Mouse (Mus musculus) stomach, postnatal 0 days (tissue): ENCODE results near the gene Rpl7l1. TPM values are rescaled to one million over a fixed set of nuclear protein-coding genes. Genes with fewer than 3 reads are reported as not detected.
A peak's percentile ranks its signal among the peaks of the same experiment; 100 is the strongest.

ENCODE experiments used
- ATAC-seq: fragments of 200-750 bp; cut with Nextera tagmentation; 2 replicates; pipeline ENCODE4 v1.8.0; 2017; ENCODE audit not compliant: low FRiP score, low TSS enrichment
- DNase-seq: peaks from one replicate; pipeline ENCODE4 v3.0.0-alpha.2; 2016; ENCODE audit warnings: low spot score
- H3K27ac ChIP-seq: fragments of 300-500 bp; sonication (generic); replicated peaks from 2 replicates; pipeline ENCODE4 v1.5.1; 2014; ENCODE audit warnings: mild to moderate bottlenecking, control low read depth
- H3K27me3 ChIP-seq: fragments of 300-500 bp; sonication (generic); 2 replicates; pipeline ENCODE4 v1.6.1; 2014; ENCODE audit warnings: low read length; ENCODE audit not compliant: control insufficient read depth, insufficient read depth
- H3K36me3 ChIP-seq: fragments of 300-500 bp; sonication (generic); 2 replicates; pipeline ENCODE4 v1.6.1; 2014; ENCODE audit warnings: low read length, mixed read lengths; ENCODE audit not compliant: control insufficient read depth, insufficient read depth
- H3K4me1 ChIP-seq: fragments of 300-500 bp; sonication (generic); replicated peaks from 2 replicates; pipeline ENCODE4 v1.6.1; 2014; ENCODE audit warnings: antibody characterized with exemption; ENCODE audit not compliant: control insufficient read depth, insufficient read depth
- H3K4me2 ChIP-seq: fragments of 300-500 bp; sonication (generic); replicated peaks from 2 replicates; pipeline ENCODE4 v1.6.1; 2014; ENCODE audit warnings: low read depth, mild to moderate bottlenecking, control low read depth, moderate library complexity
- H3K4me3 ChIP-seq: fragments of 300-500 bp; sonication (generic); 2 replicates; pipeline ENCODE4 v1.5.1; 2014; ENCODE audit warnings: low read depth, low read length, control low read depth
- H3K9ac ChIP-seq: fragments of 300-500 bp; sonication (generic); 2 replicates; pipeline ENCODE4 v1.6.1; 2014; ENCODE audit warnings: mild to moderate bottlenecking, low read length, control low read depth, mixed read lengths
- H3K9me3 ChIP-seq: fragments of 300-500 bp; sonication (generic); 2 replicates; pipeline ENCODE4 v1.6.1; 2016; ENCODE audit warnings: low read length; ENCODE audit not compliant: control insufficient read depth
- CTCF ChIP-seq: IDR thresholded peaks from 2 replicates; pipeline ENCODE4 v1.5.1; 2016; ENCODE audit warnings: antibody characterized with exemption, low read depth, mild to moderate bottlenecking, moderate library complexity
- EP300 ChIP-seq: optimal IDR thresholded peaks from 2 replicates; pipeline ENCODE3; 2016; ENCODE audit warnings: antibody characterized with exemption
- WGBS: fragments of 180-500 bp; shearing (Covaris S2); extraction: QIAGEN DNeasy Blood & Tissue Kit; methylation state at CpG from one replicate; pipeline ENCODE4 v1.1.7; 2014; 5-methylcytosine and 5-hydroxymethylcytosine counted together
- polyA plus RNA-seq: library from polyadenylated mRNA; unstranded; fragments of >200 nt; fragmentation: Nextera tagmentation; extraction: Ambion mirVana; gene quantifications from 2 replicates; pipeline ENCODE4 v1.2.1, GENCODE M21; 2015

Gene Rpl7l1
- 93.7 and 95.0 TPM in 2 replicates for polyA plus RNA-seq

- DNase-seq (peak; percentile 94), ATAC-seq (peak; percentile 95)
- Histone ChIP-seq H3K4me3 (peak within 1 kb of the TSS; percentile 70), H3K9ac (peak within 1 kb of the TSS; percentile 73), H3K4me2 (peak within 1 kb of the TSS; percentile 67), H3K27ac (peak within 1 kb of the TSS; percentile 92), H3K4me1 (no peaks in the 10 kb centered on the region), H3K27me3 (no peaks in the 10 kb centered on the region), H3K9me3 (no peaks in the 10 kb centered on the region), H3K36me3 (peaks cover 14% of the 10 kb centered on the region)
- TF ChIP-seq EP300 = no peak
- TF ChIP-seq CTCF = peak; percentile 81
- WGBS = 1% methylated on average over 44 of the region's 44 CpGs
Observed at GRCm38 (mm10) chr17:46782341-46783221, at the start of gene Rpl7l1. Rpl7l1 (minus strand) TSS chr17:46782672.

GRCm38 (mm10) chr17:46829856-46830535 is 47.5 kb upstream of the Rpl7l1 start:
- ATAC-seq (no peak), DNase-seq (no peak)
- H3K9me3 ChIP-seq = no peaks in the 10 kb centered on the region
- TF ChIP-seq EP300 = no peak
- no peak for TF ChIP-seq CTCF
- no peaks in the 10 kb centered on the region for H3K27me3 ChIP-seq
- no peak overlapping the region for H3K4me3 ChIP-seq
- no peak overlapping the region for H3K9ac ChIP-seq
- H3K27ac ChIP-seq = no peak overlapping the region
- H3K4me2 ChIP-seq = no peak overlapping the region
- whole genome bisulfite sequencing = 85% methylated on average over 11 of the region's 11 CpGs
- no peaks in the 10 kb centered on the region for H3K4me1 ChIP-seq
- H3K36me3 ChIP-seq = peaks cover 18% of the 10 kb centered on the region

GRCm38 (mm10) chr17:46828935-46829334 is 46.5 kb upstream of the Rpl7l1 start:
- H3K27me3 ChIP-seq = no peaks in the 10 kb centered on the region
- no peak overlapping the region for H3K9ac ChIP-seq
- H3K27ac ChIP-seq = no peak overlapping the region
- ATAC-seq (no peak), DNase-seq (no peak)
- TF ChIP-seq EP300 = no peak
- TF ChIP-seq CTCF = no peak
- no peak overlapping the region for H3K4me2 ChIP-seq
- no peaks in the 10 kb centered on the region for H3K9me3 ChIP-seq
- H3K4me1 ChIP-seq = no peaks in the 10 kb centered on the region
- WGBS = 88% methylated on average over 3 of the region's 3 CpGs
- no peak overlapping the region for H3K4me3 ChIP-seq
- peaks cover 24% of the 10 kb centered on the region for H3K36me3 ChIP-seq

- Histone ChIP-seq H3K27me3 (no peaks in the 10 kb centered on the region), H3K4me2 (no peak overlapping the region), H3K27ac (no peak overlapping the region), H3K9ac (no peak overlapping the region), H3K4me1 (no peaks in the 10 kb centered on the region), H3K4me3 (no peak overlapping the region), H3K9me3 (no peaks in the 10 kb centered on the region), H3K36me3 (peaks cover 27% of the 10 kb centered on the region)
- WGBS = 92% methylated on average over 8 of the region's 8 CpGs
- ATAC-seq = no peak
- no peak for TF ChIP-seq EP300
- TF ChIP-seq CTCF = no peak
- no peak for DNase-seq
Observed at GRCm38 (mm10) chr17:46823091-46823490, 40.6 kb upstream of the Rpl7l1 start.

- TF ChIP-seq CTCF = no peak
- DNase-seq (no peak), ATAC-seq (no peak)
- Histone ChIP-seq H3K27ac (no peak overlapping the region), H3K36me3 (peaks cover 22% of the 10 kb centered on the region), H3K9ac (no peak overlapping the region), H3K4me2 (no peak overlapping the region), H3K4me1 (no peaks in the 10 kb centered on the region), H3K9me3 (no peaks in the 10 kb centered on the region), H3K4me3 (no peak overlapping the region), H3K27me3 (no peaks in the 10 kb centered on the region)
- whole genome bisulfite sequencing = 86% methylated on average over 7 of the region's 7 CpGs
Observed at GRCm38 (mm10) chr17:46820628-46821027, 38.2 kb upstream of the Rpl7l1 start.
